Mouse (Mus musculus) spleen, adult 2 months (tissue): ENCODE results near the gene Bbs9. TPM values are rescaled to one million over a fixed set of nuclear protein-coding genes. Genes with fewer than 3 reads are reported as not detected.

Source experiments
- DNase-seq, 2 experiments: peaks; one replicate each; pipeline versions ENCODE4 v3.0.0 to v3.0.0-alpha.2; 2012 to 2021; ENCODE audit warnings: low spot score in 2 of 2, low read depth in 1 of 2
- H3K27ac ChIP-seq: fragments of 200-500 bp; 2 replicates; pipeline ENCODE4 v1.5.1; 2012; ENCODE audit warnings: low read length, inconsistent platforms; ENCODE audit not compliant: insufficient read depth
- H3K27me3 ChIP-seq: fragments of 200-500 bp; 2 replicates; pipeline ENCODE4 v1.6.1; 2012; ENCODE audit warnings: mild to moderate bottlenecking, moderate library complexity, low read length, inconsistent platforms; ENCODE audit not compliant: control insufficient read depth, insufficient read depth
- H3K36me3 ChIP-seq: fragments of 200-500 bp; 2 replicates; pipeline ENCODE4 v1.6.1; 2012; ENCODE audit warnings: mild to moderate bottlenecking, low read length, inconsistent platforms; ENCODE audit not compliant: control insufficient read depth, insufficient read depth
- H3K4me1 ChIP-seq: fragments of 200-500 bp; 2 replicates; pipeline ENCODE4 v1.6.1; 2011; ENCODE audit warnings: inconsistent platforms; ENCODE audit not compliant: control insufficient read depth, insufficient read depth, insufficient read length
- H3K4me3 ChIP-seq: fragments of 200-500 bp; 2 replicates; pipeline ENCODE4 v1.5.1; 2011; ENCODE audit warnings: mild to moderate bottlenecking, inconsistent platforms; ENCODE audit not compliant: insufficient read depth, insufficient read length; ENCODE audit errors: extremely low read depth
- CTCF ChIP-seq: fragments of 200-500 bp; IDR thresholded peaks from 2 replicates; pipeline ENCODE4 v1.5.1; 2011; ENCODE audit warnings: mild to moderate bottlenecking, inconsistent platforms; ENCODE audit not compliant: insufficient read depth, insufficient read length, insufficient replicate concordance; ENCODE audit errors: extremely low read depth
- POLR2A ChIP-seq: fragments of 200-500 bp; IDR thresholded peaks from 2 replicates; pipeline ENCODE4 v1.6.1; 2011; ENCODE audit warnings: low read depth, low read length, inconsistent platforms
- WGBS: fragments of 180-500 bp; shearing (Covaris S2); methylation state at CpG from one replicate; pipeline ENCODE4 v1.1.7; 2018; 5-methylcytosine and 5-hydroxymethylcytosine counted together
- polyA plus RNA-seq: library from polyadenylated mRNA; depleted of rRNA; stranded (reverse); fragments of >200 nt; gene quantifications from 2 replicates; pipeline ENCODE4 v1.2.3, GENCODE M21; 2012

The Bbs9 gene
- polyA plus RNA-seq, 1 experiment: 11.5 TPM

GRCm38 (mm10) chr9:22532112-22532511, 56.6 kb downstream of the Bbs9 start:
- no peaks in the 10 kb centered on the region for H3K36me3 ChIP-seq
- no peaks in the 10 kb centered on the region for H3K4me1 ChIP-seq
- TF ChIP-seq POLR2A (no peak), CTCF (no peak)
- WGBS: 91% methylated on average over 5 of the region's 5 CpGs
- no peak overlapping the region for H3K4me3 ChIP-seq
- H3K27me3 ChIP-seq: no peaks in the 10 kb centered on the region
- DNase-seq: no peak
- H3K27ac ChIP-seq: no peak overlapping the region

GRCm38 (mm10) chr9:22532810-22533447, 57.4 kb downstream of the Bbs9 start:
- H3K27ac ChIP-seq: no peak overlapping the region
- TF ChIP-seq CTCF: no peak
- no peak for TF ChIP-seq POLR2A
- no peak for DNase-seq
- no peaks in the 10 kb centered on the region for H3K4me1 ChIP-seq
- no peaks in the 10 kb centered on the region for H3K36me3 ChIP-seq
- no peak overlapping the region for H3K4me3 ChIP-seq
- 55% methylated on average over 9 of the region's 9 CpGs for WGBS
- no peaks in the 10 kb centered on the region for H3K27me3 ChIP-seq

GRCm38 (mm10) chr9:22537767-22538373, 62.4 kb downstream of the Bbs9 start:
- WGBS: 84% methylated on average over 11 of the region's 11 CpGs
- H3K4me1 ChIP-seq: no peaks in the 10 kb centered on the region
- TF ChIP-seq POLR2A (no peak), CTCF (no peak)
- no peaks in the 10 kb centered on the region for H3K27me3 ChIP-seq
- H3K27ac ChIP-seq: no peak overlapping the region
- no peak overlapping the region for H3K4me3 ChIP-seq
- H3K36me3 ChIP-seq: no peaks in the 10 kb centered on the region
- no peak for DNase-seq

- TF ChIP-seq CTCF: no peak
- no peak for TF ChIP-seq POLR2A
- no peaks in the 10 kb centered on the region for H3K27me3 ChIP-seq
- DNase-seq: no peak
- no peak overlapping the region for H3K27ac ChIP-seq
- no peak overlapping the region for H3K4me3 ChIP-seq
- no peaks in the 10 kb centered on the region for H3K36me3 ChIP-seq
- WGBS: 92% methylated on average over 4 of the region's 4 CpGs
- no peaks in the 10 kb centered on the region for H3K4me1 ChIP-seq
Observed at GRCm38 (mm10) chr9:22539546-22539945, 64.0 kb downstream of the Bbs9 start.

- DNase-seq: no peak
- Histone ChIP-seq H3K4me3 (no peak overlapping the region), H3K4me1 (no peaks in the 10 kb centered on the region), H3K27ac (no peak overlapping the region), H3K27me3 (no peaks in the 10 kb centered on the region), H3K36me3 (no peaks in the 10 kb centered on the region)
- TF ChIP-seq CTCF: no peak
- TF ChIP-seq POLR2A: no peak
- WGBS: 93% methylated on average over 10 of the region's 10 CpGs
Observed at GRCm38 (mm10) chr9:22541130-22541529, 65.6 kb downstream of the Bbs9 start.

GRCm38 (mm10) chr9:22543467-22543866, 68.0 kb downstream of the Bbs9 start:
- Histone ChIP-seq H3K36me3 (no peaks in the 10 kb centered on the region), H3K4me3 (no peak overlapping the region), H3K27ac (no peak overlapping the region), H3K4me1 (no peaks in the 10 kb centered on the region), H3K27me3 (no peaks in the 10 kb centered on the region)
- 94% methylated on average over 5 of the region's 5 CpGs for WGBS
- DNase-seq: no peak
- no peak for TF ChIP-seq CTCF
- TF ChIP-seq POLR2A: no peak
